Mouse (Mus musculus): ENCODE results near the gene Fbxl13. TPM values are rescaled to one million over a fixed set of nuclear protein-coding genes. Genes with fewer than 3 reads are reported as not detected.

Gene Fbxl13
- total RNA-seq, 2 experiments from 2014 or later, result 0.12 TPM; not detected in 1

- no peak for ATAC-seq (replicated peaks; ENCODE audit: poor library complexity)
Observed at GRCm38 (mm10) chr5:21489135-21489534, 156.3 kb downstream of the Fbxl13 start.

- no peak for ATAC-seq (replicated peaks; ENCODE audit: poor library complexity)
Observed at GRCm38 (mm10) chr5:21488506-21488905, 156.9 kb downstream of the Fbxl13 start.

- no peak for ATAC-seq (replicated peaks; ENCODE audit: poor library complexity)
Observed at GRCm38 (mm10) chr5:21487716-21488115, 157.7 kb downstream of the Fbxl13 start.

- no peak for ATAC-seq (replicated peaks; ENCODE audit: poor library complexity)
Observed at GRCm38 (mm10) chr5:21487306-21487705, 158.1 kb downstream of the Fbxl13 start.

- no peak for ATAC-seq (replicated peaks; ENCODE audit: poor library complexity)
Observed at GRCm38 (mm10) chr5:21486798-21487197, 158.6 kb downstream of the Fbxl13 start.

GRCm38 (mm10) chr5:21485197-21485829 lies 160.1 kb downstream of the Fbxl13 start:
- peak; percentile 42; the same call in 1 of the 2 replicates for ATAC-seq (replicated peaks; ENCODE audit: poor library complexity)

GRCm38 (mm10) chr5:21483275-21483674 lies 162.2 kb downstream of the Fbxl13 start:
- ATAC-seq (replicated peaks; ENCODE audit: poor library complexity), result no peak

- no peak for ATAC-seq (replicated peaks; ENCODE audit: poor library complexity)
Observed at GRCm38 (mm10) chr5:21482446-21483222, 162.8 kb downstream of the Fbxl13 start.

GRCm38 (mm10) chr5:21481521-21481920 lies 163.9 kb downstream of the Fbxl13 start:
- ATAC-seq (replicated peaks; ENCODE audit: poor library complexity), result no peak

- ATAC-seq (replicated peaks; ENCODE audit: poor library complexity), result peak; percentile 42; the same call in 1 of the 2 replicates
Observed at GRCm38 (mm10) chr5:21479746-21480145, 165.7 kb downstream of the Fbxl13 start.

GRCm38 (mm10) chr5:21478428-21478827 lies 167.0 kb downstream of the Fbxl13 start:
- ATAC-seq (replicated peaks; ENCODE audit: poor library complexity), result no peak

- no peak for ATAC-seq (replicated peaks; ENCODE audit: poor library complexity)
Observed at GRCm38 (mm10) chr5:21468100-21468499, 177.3 kb downstream of the Fbxl13 start.

- ATAC-seq (replicated peaks; ENCODE audit: poor library complexity), result no peak
Observed at GRCm38 (mm10) chr5:21467387-21467786, 178.0 kb downstream of the Fbxl13 start.

- peak; percentile 55 for ATAC-seq (replicated peaks; ENCODE audit: poor library complexity)
Observed at GRCm38 (mm10) chr5:21440833-21441530, 204.5 kb downstream of the Fbxl13 start.

GRCm38 (mm10) chr5:21439446-21440110 lies 205.9 kb downstream of the Fbxl13 start:
- ATAC-seq (replicated peaks; ENCODE audit: poor library complexity), result no peak

GRCm38 (mm10) chr5:21438428-21438827 lies 207.0 kb downstream of the Fbxl13 start:
- no peak for ATAC-seq (replicated peaks; ENCODE audit: poor library complexity)

- no peak for ATAC-seq (replicated peaks; ENCODE audit: poor library complexity)
Observed at GRCm38 (mm10) chr5:21436471-21436975, 208.9 kb downstream of the Fbxl13 start.

- ATAC-seq (replicated peaks; ENCODE audit: poor library complexity), result peak; percentile 83
Observed at GRCm38 (mm10) chr5:21434148-21434929, 211.1 kb downstream of the Fbxl13 start.

All from megakaryocyte progenitor cell, adult 5-6 weeks (primary cell).